ENCODE assay signal across 8 mouse cellular contexts in the genomic region with DNA sequence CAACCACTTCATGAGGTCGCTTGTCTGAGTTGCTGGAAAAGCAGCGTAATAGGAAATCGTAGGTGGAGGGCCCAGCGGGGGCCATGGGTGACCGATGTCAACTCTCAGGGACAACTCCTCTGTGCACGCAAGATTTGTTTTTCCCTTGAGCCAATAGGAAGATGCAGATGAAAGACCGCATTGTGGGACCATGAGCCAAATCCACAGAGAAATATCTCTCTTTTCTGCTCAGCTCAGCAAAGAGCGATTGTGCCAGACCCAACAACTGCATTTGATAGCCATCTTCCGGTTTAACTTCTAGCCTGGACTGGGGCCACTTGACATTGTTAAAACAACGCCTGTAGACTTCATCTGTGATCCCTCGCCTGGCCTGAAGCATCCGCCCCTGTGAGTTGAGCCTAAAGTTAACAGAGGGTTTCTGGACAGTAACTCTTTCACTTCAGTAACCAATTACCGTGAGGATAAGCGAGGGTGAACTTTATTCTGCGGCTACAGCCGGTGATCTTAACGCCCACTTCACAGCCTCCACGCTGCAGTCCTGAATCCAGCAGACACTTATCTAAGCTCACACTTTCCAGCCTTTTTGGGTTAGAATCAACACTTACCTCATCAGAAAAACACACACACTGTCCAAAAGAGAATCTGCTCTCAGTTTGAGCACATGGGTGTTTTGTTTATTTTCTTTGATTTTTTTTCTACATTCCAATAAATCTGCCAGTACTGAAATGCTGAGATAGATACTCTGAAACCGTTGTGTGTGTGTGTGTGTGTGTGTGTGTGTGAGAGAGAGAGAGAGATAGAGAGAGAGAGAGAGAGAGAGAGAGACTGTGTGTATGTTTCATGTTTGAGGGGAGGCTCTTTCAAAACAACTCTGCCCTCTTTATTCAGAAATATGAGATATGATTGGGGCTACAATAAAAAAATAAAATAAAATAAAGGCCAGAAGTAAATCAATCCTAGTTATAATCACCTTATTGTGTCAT.
A peak's percentile ranks its signal among the peaks of the same experiment; 100 is the strongest.
DNase-seq lines count a peak whose midpoint lies in the region; ATAC-seq and TF ChIP-seq lines count a peak whose summit lies in the region.

No protein-coding gene starts in this region.

- peak; percentile 32 to 47 for DNase-seq in right cerebral cortex, postnatal 36 days (ENCODE audit: low spot score in 2 of 2)
- DNase-seq in right cerebral cortex, postnatal 10 days (ENCODE audit: low spot score in 2 of 2) = no peak
- peak; percentile 86 for DNase-seq in heart, adult 8-10 months (ENCODE audit: low spot score)
- peak; percentile 76 for DNase-seq in kidney, adult 11 months
- peak; percentile 65 for DNase-seq in lung, adult 2 months
- DNase-seq in splenic B cell, adult 2 months (ENCODE audit: low read depth, low spot score) = peak; percentile 54
- no peak for DNase-seq in urinary bladder, adult 2 months (ENCODE audit: low spot score)

- no peaks in the 10 kb centered on the region for H3K27me3 ChIP-seq in splenic B cell, adult 2 months (ENCODE audit: control insufficient read depth, insufficient read depth, low read length, poor library complexity, severe bottlenecking)

- H3K36me3 ChIP-seq in splenic B cell, adult 2 months (ENCODE audit: control insufficient read depth, insufficient read depth, low read length, poor library complexity, severe bottlenecking) = no peaks in the 10 kb centered on the region

- no peak overlapping the region for H3K4me3 ChIP-seq in lung, adult 2 months (replicated peaks; ENCODE audit: extremely low read depth, low read depth, low read length)

- 7% methylated on average over 19 of the region's 19 CpGs for WGBS in lung, adult 2 months

- no peak for TF ChIP-seq CTCF in lung, adult 2 months (IDR thresholded peaks at IDR 0.05; ENCODE audit: insufficient read depth, low read length)

- peaks cover 39% of the 10 kb centered on the region for H3K4me1 ChIP-seq in lung, adult 2 months (ENCODE audit: control insufficient read depth, insufficient read depth, low read length)

- peak; percentile 17 for ATAC-seq in common myeloid progenitor, adult 5-6 weeks (replicated peaks; ENCODE audit: low read depth, poor library complexity, severe bottlenecking)

- TF ChIP-seq POLR2A in lung, adult 2 months (IDR thresholded peaks at IDR 0.05; ENCODE audit: borderline replicate concordance, extremely low read depth, low read depth, low read length) = no peak

Comparison
In these comparisons a context has a peak if more than half of its experiments do, and no peak if none do; other contexts are left out.
1. DNase-seq: peak in right cerebral cortex, postnatal 36 days (2 of 2), heart, adult 8-10 months (single experiment), kidney, adult 11 months (single experiment), lung, adult 2 months (single experiment) and splenic B cell, adult 2 months (single experiment); none in right cerebral cortex, postnatal 10 days (0 of 2) and urinary bladder, adult 2 months (single experiment).